Mouse (Mus musculus) midbrain, embryonic 11.5 days (tissue): ENCODE measurements around the gene Lrrc74b. TPM values are rescaled to one million over a fixed set of nuclear protein-coding genes. Genes with fewer than 3 reads are reported as not detected.
"Not testable (repeated sequence)": the region's sequence is repeated elsewhere in the genome, so short reads cannot be mapped to it uniquely, and the experiment has no call there.

Experiments used
- ATAC-seq: fragments of 200-750 bp; cut with Nextera tagmentation; 2 replicates; pipeline ENCODE4 v1.8.0; 2017; ENCODE audit warnings: moderate TSS enrichment, moderate library complexity; ENCODE audit not compliant: low FRiP score
- DNase-seq: peaks from one replicate; pipeline ENCODE4 v3.0.0; 2015; ENCODE audit warnings: low spot score; ENCODE audit errors: missing footprints
- H3K27ac ChIP-seq: fragments of 300-500 bp; sonication (generic); 2 replicates; pipeline ENCODE4 v1.5.1; 2014; ENCODE audit warnings: low read depth, low read length
- H3K27me3 ChIP-seq: fragments of 300-500 bp; sonication (generic); 2 replicates; pipeline ENCODE4 v1.6.1; 2014; ENCODE audit warnings: mild to moderate bottlenecking, low read length, moderate library complexity, mixed read lengths; ENCODE audit not compliant: control insufficient read depth, insufficient read depth
- H3K36me3 ChIP-seq: fragments of 300-500 bp; sonication (generic); 2 replicates; pipeline ENCODE4 v1.6.1; 2014; ENCODE audit warnings: mild to moderate bottlenecking, low read length, moderate library complexity, mixed read lengths; ENCODE audit not compliant: control insufficient read depth, insufficient read depth
- H3K4me1 ChIP-seq: fragments of 300-500 bp; sonication (generic); 2 replicates; pipeline ENCODE4 v1.6.1; 2014; ENCODE audit warnings: low read length; ENCODE audit not compliant: control insufficient read depth, insufficient read depth
- H3K4me2 ChIP-seq: fragments of 300-500 bp; sonication (generic); 2 replicates; pipeline ENCODE4 v1.6.1; 2014; ENCODE audit warnings: mild to moderate bottlenecking, moderate library complexity
- H3K4me3 ChIP-seq: fragments of 300-500 bp; sonication (generic); 2 replicates; pipeline ENCODE4 v1.5.1; 2014; ENCODE audit warnings: low read depth, low read length
- H3K9ac ChIP-seq: fragments of 300-500 bp; sonication (generic); 2 replicates; pipeline ENCODE4 v1.6.1; 2014; ENCODE audit warnings: low read length
- H3K9me3 ChIP-seq: fragments of 300-500 bp; sonication (generic); 2 replicates; pipeline ENCODE4 v1.6.1; 2016; ENCODE audit warnings: low read length; ENCODE audit not compliant: control insufficient read depth
- WGBS: fragments of 180-500 bp; shearing (Covaris S2); extraction: QIAGEN DNeasy Blood & Tissue Kit; methylation state at CpG from one replicate; pipeline ENCODE4 v1.1.7; 2014; 5-methylcytosine and 5-hydroxymethylcytosine counted together
- polyA plus RNA-seq: library from polyadenylated mRNA; unstranded; fragments of >200 nt; fragmentation: Nextera tagmentation; extraction: Ambion mirVana; gene quantifications from 2 replicates; pipeline ENCODE4 v1.2.1, GENCODE M21; 2014

The Lrrc74b gene
- polyA plus RNA-seq, 1 experiment from 2014 or later: 0.14 TPM

DNA sequence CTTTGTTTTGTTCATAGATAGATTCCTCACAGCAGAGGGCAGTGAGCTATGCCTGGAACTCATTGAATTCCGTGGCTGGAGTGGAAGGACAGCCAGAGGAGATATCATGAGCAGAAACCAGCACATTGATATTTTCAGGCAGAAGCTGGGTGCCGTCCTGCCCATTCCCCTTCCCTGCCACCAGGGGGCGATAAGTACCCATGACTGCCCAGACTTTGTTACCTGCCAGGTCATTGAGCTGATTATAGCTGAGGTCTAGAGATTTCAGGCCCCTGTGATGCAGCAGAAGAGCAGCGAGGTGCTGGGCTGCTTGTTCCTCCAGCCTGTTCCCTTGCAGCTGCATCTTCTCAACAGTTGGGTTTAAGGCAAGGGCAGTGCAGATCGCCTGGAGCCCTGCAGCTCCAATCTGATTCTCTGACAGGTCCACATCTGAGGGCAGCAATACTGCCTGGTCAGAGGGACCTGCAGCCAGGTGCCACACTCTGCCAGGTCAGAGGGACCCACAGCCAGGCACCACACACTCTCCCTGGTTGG lies 3.0 kb downstream of the Lrrc74b start:
- Histone ChIP-seq H3K27me3 (0 out of 2 replicates have a peak, but pooled peaks cover 3% of the 10 kb centered on the region), H3K9me3 (no peaks in the 10 kb centered on the region), H3K36me3 (no peaks in the 10 kb centered on the region), H3K4me1 (peaks cover 42% of the 10 kb centered on the region), H3K4me2 (peak overlapping the region; percentile 35), H3K4me3 (no peak overlapping the region), H3K9ac (peak overlapping the region; percentile 53; the same call in 1 of the 2 replicates), H3K27ac (no peak overlapping the region)
- DNase-seq (peak; percentile 92), ATAC-seq (peak; percentile 14; the same call in 1 of the 2 replicates)
- 2% methylated on average over 5 of the region's 5 CpGs for WGBS

DNA sequence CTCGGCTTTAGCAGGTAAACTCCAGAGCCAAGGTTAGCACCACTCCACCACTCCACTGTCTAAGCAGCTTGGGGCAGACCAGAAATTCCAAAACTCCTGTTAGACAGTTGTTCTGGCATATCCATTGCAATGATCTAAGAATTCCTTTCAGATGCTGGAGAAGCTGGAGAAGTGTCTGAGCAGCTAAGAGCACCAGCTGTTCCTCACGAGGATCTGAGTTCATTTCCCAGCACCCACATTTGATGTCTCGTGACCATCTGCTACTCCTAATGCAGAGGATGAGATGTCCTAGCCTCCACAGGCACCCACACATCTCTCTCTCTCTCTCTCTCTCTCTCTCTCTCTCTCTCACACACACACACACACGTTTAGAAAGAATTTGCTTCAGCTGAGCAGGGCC lies 4.1 kb downstream of the Lrrc74b start:
- no peaks in the 10 kb centered on the region for H3K36me3 ChIP-seq
- H3K27ac ChIP-seq: no peak overlapping the region
- ATAC-seq (no peak), DNase-seq (no peak)
- 0 out of 2 replicates have a peak, but pooled peaks cover 2% of the 10 kb centered on the region for H3K27me3 ChIP-seq
- H3K9me3 ChIP-seq: no peaks in the 10 kb centered on the region
- WGBS: 61% methylated on average over 4 of the region's 4 CpGs
- H3K4me3 ChIP-seq: no peak overlapping the region
- peaks cover 41% of the 10 kb centered on the region for H3K4me1 ChIP-seq
- no peak overlapping the region for H3K4me2 ChIP-seq
- no peak overlapping the region for H3K9ac ChIP-seq

DNA sequence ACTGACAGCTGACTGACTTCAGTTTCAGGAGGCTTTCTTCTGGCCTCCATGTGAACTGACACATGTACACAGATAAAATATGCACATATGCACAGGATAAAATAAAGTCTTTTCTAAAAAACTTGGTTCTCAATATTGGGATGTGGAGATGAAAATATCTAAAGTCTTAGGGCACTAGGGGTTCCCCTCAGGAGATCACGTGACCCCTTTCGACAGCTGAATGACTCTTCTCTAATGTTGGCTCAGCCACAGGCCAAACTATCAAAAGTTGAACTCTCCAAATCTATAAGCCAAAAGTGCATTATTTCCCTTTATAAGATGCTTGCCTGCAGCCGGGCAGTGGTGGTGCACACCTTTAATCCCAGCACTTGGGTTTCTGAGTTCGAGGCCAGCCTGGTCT lies 4.9 kb downstream of the Lrrc74b start:
- no peaks in the 10 kb centered on the region for H3K9me3 ChIP-seq
- H3K4me2 ChIP-seq: no peak overlapping the region
- ATAC-seq (no peak), DNase-seq (no peak)
- H3K36me3 ChIP-seq: no peaks in the 10 kb centered on the region
- no peak overlapping the region for H3K27ac ChIP-seq
- H3K4me1 ChIP-seq: peaks cover 34% of the 10 kb centered on the region
- WGBS: 84% methylated on average over 4 of the region's 4 CpGs
- H3K9ac ChIP-seq: no peak overlapping the region
- no peaks in the 10 kb centered on the region for H3K27me3 ChIP-seq
- H3K4me3 ChIP-seq: no peak overlapping the region

DNA sequence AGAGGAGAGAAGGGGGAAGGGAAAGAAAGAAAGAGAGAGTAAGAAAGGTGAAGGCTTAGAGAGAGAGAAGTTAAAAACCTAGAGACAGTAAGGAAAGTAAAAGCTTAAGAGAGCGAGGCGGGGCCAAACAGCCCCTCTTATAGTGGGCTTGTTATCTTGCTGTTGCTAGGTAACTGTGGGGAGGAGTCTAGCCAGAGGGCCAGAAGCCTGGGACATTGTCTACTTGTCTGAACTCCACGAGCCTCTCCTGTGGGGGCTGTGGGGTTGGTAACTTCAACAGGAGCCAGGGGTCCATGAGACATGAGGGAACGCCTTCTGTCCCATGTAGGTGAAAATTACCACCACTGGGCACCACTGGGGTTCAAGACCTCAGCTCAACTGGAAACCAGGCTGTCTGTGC lies 6.3 kb downstream of the Lrrc74b start:
- H3K4me2 ChIP-seq: peak overlapping the region; percentile 39
- H3K36me3 ChIP-seq: not testable (repeated sequence)
- 6% methylated on average over 4 of the region's 4 CpGs for WGBS

DNA sequence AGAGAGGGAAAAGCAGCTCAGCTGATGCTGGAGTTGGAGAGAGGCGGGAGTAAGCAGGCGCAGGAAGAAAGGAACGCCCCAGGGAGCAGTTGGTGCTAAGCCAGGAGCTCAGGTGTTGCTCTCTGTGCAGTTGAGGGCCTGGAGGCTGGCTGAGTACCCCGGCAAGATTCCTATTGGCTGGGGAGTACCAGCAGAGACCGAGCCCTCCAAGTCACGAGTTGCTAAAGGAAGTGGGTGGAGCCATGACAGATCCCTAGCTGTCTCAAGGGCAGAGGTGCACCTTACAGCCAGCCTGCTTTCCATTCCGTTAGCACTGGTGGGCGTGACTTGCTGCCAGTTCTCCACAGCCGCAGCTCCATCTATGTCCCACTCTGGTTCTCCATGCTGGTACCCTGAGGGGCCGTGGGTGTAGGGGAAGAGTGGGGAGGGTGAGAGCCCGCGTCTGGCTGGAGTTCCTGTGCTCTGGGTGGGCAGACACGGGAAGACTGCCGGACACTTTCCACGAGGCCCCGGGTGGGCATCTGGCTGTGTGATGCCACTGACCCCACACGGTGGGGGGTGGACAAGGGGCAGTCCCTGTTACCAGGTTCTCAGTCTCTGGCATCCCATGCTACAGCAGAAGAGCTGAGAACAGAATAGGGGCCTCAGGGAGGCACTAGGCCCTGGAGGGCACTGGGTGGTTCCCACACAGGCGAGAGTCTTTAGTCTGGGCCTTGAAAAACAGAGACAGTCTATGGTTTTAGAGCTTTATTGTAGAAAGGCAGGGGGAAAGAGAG lies 6.9 kb downstream of the Lrrc74b start:
- Histone ChIP-seq H3K36me3 (no peaks in the 10 kb centered on the region), H3K4me3 (peak overlapping the region; percentile 16; the same call in 1 of the 2 replicates), H3K27me3 (no peaks in the 10 kb centered on the region), H3K9me3 (no peaks in the 10 kb centered on the region), H3K4me2 (peak overlapping the region; percentile 39), H3K4me1 (peaks cover 25% of the 10 kb centered on the region), H3K27ac (peak overlapping the region; percentile 59), H3K9ac (peak overlapping the region; percentile 47)
- DNase-seq (peak; percentile 88), ATAC-seq (peak; percentile 64)
- 3% methylated on average over 18 of the region's 18 CpGs for WGBS

More for the DNA sequence above, 6.3 kb downstream of the Lrrc74b start:
- H3K4me3 ChIP-seq, H3K27me3 ChIP-seq, H3K9ac ChIP-seq, H3K9me3 ChIP-seq: not testable (repeated sequence)
- ATAC-seq: peak; percentile 57
- H3K27ac ChIP-seq: peak overlapping the region; percentile 59
- peaks cover 30% of the 10 kb centered on the region for H3K4me1 ChIP-seq
- peak; percentile 88 for DNase-seq

DNA sequence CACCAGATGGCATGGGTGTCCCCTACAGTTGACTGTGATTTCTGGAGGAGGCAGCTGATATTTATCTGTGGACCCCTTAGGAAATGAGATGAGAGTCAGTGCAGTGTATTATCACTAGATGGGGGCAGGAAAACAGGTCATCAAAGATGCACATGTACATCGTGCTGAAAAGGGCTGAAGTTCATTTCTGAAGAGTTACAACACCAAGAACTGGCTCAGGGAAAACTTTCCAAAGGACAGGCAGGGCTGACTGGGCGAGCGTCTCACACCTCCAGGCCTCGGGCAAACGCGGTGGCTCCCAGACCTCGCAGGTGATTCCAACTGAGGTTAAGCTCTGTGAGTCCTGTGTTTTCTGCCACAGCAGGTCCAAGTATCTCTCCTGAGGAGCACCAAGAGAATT lies 8.2 kb downstream of the Lrrc74b start:
- H3K36me3 ChIP-seq: no peaks in the 10 kb centered on the region
- no peak overlapping the region for H3K9ac ChIP-seq
- no peaks in the 10 kb centered on the region for H3K9me3 ChIP-seq
- no peak overlapping the region for H3K27ac ChIP-seq
- H3K4me3 ChIP-seq: no peak overlapping the region
- DNase-seq: no peak
- no peak for ATAC-seq
- H3K27me3 ChIP-seq: no peaks in the 10 kb centered on the region
- WGBS: 87% methylated on average over 7 of the region's 7 CpGs
- H3K4me2 ChIP-seq: no peak overlapping the region
- H3K4me1 ChIP-seq: peaks cover 14% of the 10 kb centered on the region

DNA sequence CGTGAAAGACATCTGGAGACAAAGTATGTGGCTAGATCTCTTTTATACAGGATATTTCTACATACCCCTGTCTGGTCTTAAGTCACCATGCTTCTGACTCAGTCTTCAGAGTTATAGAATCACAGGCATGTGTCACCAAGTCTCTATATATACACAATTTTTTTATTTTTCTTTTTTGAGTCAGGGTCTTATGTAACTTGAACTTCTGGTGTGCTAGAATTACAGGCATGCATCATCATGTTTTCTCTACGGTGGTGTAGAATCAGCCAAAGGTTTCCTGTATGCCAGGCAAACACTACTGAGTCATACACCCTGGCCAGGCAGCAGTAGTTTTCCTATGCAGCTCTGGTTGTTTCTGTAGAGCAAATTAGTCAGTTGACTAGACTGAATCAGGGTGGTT lies 18.4 kb downstream of the Lrrc74b start:
- Histone ChIP-seq H3K27me3 (no peaks in the 10 kb centered on the region), H3K9me3 (no peaks in the 10 kb centered on the region), H3K36me3 (no peaks in the 10 kb centered on the region), H3K4me1 (no peaks in the 10 kb centered on the region), H3K4me2 (no peak overlapping the region), H3K27ac (no peak overlapping the region), H3K9ac (no peak overlapping the region), H3K4me3 (no peak overlapping the region)
- no peak for ATAC-seq
- DNase-seq: peak; percentile 49
- 86% methylated on average over 2 of the region's 2 CpGs for WGBS

DNA sequence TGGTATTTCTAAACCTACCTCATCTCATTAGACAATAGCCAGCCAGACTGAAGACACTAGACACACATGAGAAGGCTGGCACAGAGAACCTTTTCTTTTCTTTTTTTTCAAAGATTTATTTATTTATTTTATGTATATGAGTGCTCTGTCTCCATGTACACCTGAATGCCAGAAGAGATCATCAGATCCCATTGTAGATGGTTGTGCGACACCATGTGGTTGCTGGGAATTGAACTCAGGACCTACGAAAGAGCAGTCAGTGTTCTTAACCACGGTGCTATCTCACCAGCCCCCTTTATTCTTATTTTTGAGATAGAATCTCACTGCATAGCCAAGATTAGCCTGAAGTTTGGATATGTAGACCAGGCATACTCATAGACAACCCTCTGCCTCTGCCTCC lies 24.5 kb downstream of the Lrrc74b start:
- no peaks in the 10 kb centered on the region for H3K9me3 ChIP-seq
- ATAC-seq (no peak), DNase-seq (no peak)
- no peak overlapping the region for H3K9ac ChIP-seq
- peaks cover 5% of the 10 kb centered on the region for H3K4me1 ChIP-seq
- no peak overlapping the region for H3K27ac ChIP-seq
- H3K4me2 ChIP-seq: no peak overlapping the region
- H3K27me3 ChIP-seq: no peaks in the 10 kb centered on the region
- WGBS: 89% methylated on average over 3 of the region's 3 CpGs
- H3K36me3 ChIP-seq: no peaks in the 10 kb centered on the region
- no peak overlapping the region for H3K4me3 ChIP-seq

DNA sequence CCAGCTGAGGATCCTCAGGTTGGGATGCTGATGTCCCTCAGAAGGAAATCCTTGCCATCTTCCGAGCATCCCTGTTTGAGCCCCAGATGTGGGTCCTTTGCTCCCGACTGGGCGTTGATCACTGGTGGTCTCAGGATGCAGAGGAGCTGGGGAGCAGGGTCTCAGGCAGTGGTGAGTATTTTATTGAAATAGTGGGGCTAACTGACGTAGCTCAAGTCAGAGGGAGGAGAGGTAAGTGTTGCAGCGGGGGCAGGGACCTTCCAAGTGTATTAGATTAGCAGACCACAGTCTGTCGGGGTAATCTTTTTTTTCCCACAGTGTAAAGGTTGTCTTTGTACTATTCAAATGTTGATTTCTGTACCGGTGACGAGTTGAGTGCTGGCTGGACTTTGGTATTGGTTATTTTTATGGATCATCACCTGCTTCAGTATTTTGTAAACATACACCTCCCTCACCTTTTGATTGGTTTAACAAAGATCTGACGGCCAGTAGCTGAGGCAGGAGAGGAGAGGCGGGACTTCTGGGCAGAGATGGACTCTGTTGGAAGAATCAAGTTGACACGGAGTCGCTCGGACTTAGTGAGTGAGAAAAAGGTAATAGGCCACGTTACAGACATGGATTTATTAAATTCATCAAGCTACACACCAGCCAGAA lies 28.2 kb downstream of the Lrrc74b start:
- Histone ChIP-seq H3K27me3 (no peaks in the 10 kb centered on the region), H3K4me1 (peaks cover 18% of the 10 kb centered on the region), H3K36me3 (peaks cover 7% of the 10 kb centered on the region), H3K9me3 (no peaks in the 10 kb centered on the region), H3K4me2 (no peak overlapping the region), H3K4me3 (no peak overlapping the region), H3K27ac (no peak overlapping the region), H3K9ac (no peak overlapping the region)
- DNase-seq (peak; percentile 61), ATAC-seq (no peak)
- 68% methylated on average over 14 of the region's 14 CpGs for WGBS
